Mouse (Mus musculus): Measurements from ENCODE around the gene Gpr161. TPM values are rescaled to one million over a fixed set of nuclear protein-coding genes. Genes with fewer than 3 reads are reported as not detected.

Gene Gpr161
- polyA plus RNA-seq, 1 experiment from 2014 or later = 1.2 TPM

DNA sequence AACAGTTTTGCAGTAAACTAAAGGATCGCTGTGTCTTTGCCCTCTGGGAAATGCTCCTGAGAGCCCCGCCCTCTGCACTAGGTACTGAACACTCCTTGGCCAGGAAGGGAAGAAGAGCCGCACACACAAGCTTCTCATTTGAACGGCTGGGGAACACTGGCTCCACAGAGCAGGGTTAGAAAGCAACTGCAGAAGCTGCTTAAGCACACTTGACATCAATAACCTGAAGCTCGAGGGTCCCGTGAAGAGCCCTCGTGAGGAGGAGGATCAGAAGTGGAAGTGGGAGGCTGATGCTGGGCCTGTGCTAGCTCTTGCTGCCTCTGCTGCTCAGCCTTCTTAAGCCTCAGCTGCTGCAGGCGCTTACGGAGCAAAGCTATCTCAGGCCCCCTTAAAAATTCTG lies 78.2 kb downstream of the Gpr161 start:
- Histone ChIP-seq H3K4me1 (no peaks in the 10 kb centered on the region), H3K36me3 (no peaks in the 10 kb centered on the region), H3K27ac (no peak overlapping the region), H3K9me3 (no peaks in the 10 kb centered on the region), H3K4me3 (no peak overlapping the region), H3K27me3 (ENCODE audit: insufficient read depth, poor library complexity, severe bottlenecking) (no peaks in the 10 kb centered on the region)
- 72% methylated on average over 9 of the region's 9 CpGs for WGBS
- no peak for DNase-seq (ENCODE audit: low spot score)

Other genes starting within 250 kb of the Gpr161 start
- gene Tbx19, start 135.0 kb upstream of the Gpr161 start, polyA plus RNA-seq (2016; fragmentation: Nextera tagmentation; extraction: Ambion mirVana) = not detected in 2 replicates
- 18.8 and 23.6 TPM in 2 replicates for gene Sft2d2, start 101.4 kb upstream of the Gpr161 start, polyA plus RNA-seq (2016; fragmentation: Nextera tagmentation; extraction: Ambion mirVana)
- 87.9 and 92.0 TPM in 2 replicates for gene Tiprl, start 58.8 kb upstream of the Gpr161 start, polyA plus RNA-seq (2016; fragmentation: Nextera tagmentation; extraction: Ambion mirVana)
- gene Dcaf6, start 164.7 kb downstream of the Gpr161 start, polyA plus RNA-seq (2016; fragmentation: Nextera tagmentation; extraction: Ambion mirVana) = 8.7 and 11.8 TPM in 2 replicates
- 145 and 179 TPM in 2 replicates for gene Mpc2, start 164.8 kb downstream of the Gpr161 start, polyA plus RNA-seq (2016; fragmentation: Nextera tagmentation; extraction: Ambion mirVana)
- not detected in 2 replicates for gene Adcy10, start 189.4 kb downstream of the Gpr161 start, polyA plus RNA-seq (2016; fragmentation: Nextera tagmentation; extraction: Ambion mirVana)